Mouse (Mus musculus) forebrain, embryonic 12.5 days (tissue): ENCODE measurements around the gene Naa80. TPM values are rescaled to one million over a fixed set of nuclear protein-coding genes. Genes with fewer than 3 reads are reported as not detected.
A peak's percentile ranks its signal among the peaks of the same experiment; 100 is the strongest.

Experiments
- ATAC-seq: fragments of 200-750 bp; cut with Nextera tagmentation; 2 replicates; pipeline ENCODE4 v1.8.0; 2017; ENCODE audit warnings: moderate TSS enrichment; ENCODE audit not compliant: low FRiP score
- H3K27ac ChIP-seq: fragments of 300-500 bp; sonication (generic); 2 replicates; pipeline ENCODE4 v1.5.1; 2016; ENCODE audit warnings: mild to moderate bottlenecking
- H3K27me3 ChIP-seq: fragments of 300-500 bp; sonication (generic); 2 replicates; pipeline ENCODE4 v1.6.1; 2016; ENCODE audit warnings: mild to moderate bottlenecking
- H3K36me3 ChIP-seq: fragments of 300-500 bp; sonication (generic); replicated peaks from 2 replicates; pipeline ENCODE4 v1.6.1; 2016; ENCODE audit warnings: mild to moderate bottlenecking
- H3K4me1 ChIP-seq: fragments of 300-500 bp; sonication (generic); 2 replicates; pipeline ENCODE4 v1.6.1; 2016
- H3K4me2 ChIP-seq: fragments of 300-500 bp; sonication (generic); 2 replicates; pipeline ENCODE4 v1.6.1; 2016; ENCODE audit warnings: mild to moderate bottlenecking, moderate library complexity
- H3K4me3 ChIP-seq: fragments of 300-500 bp; sonication (generic); replicated peaks from 2 replicates; pipeline ENCODE4 v1.5.1; 2016; ENCODE audit warnings: mild to moderate bottlenecking
- H3K9ac ChIP-seq: fragments of 300-500 bp; sonication (generic); 2 replicates; pipeline ENCODE4 v1.6.1; 2016; ENCODE audit warnings: mild to moderate bottlenecking
- H3K9me3 ChIP-seq: fragments of 300-500 bp; sonication (generic); 2 replicates; pipeline ENCODE4 v1.6.1; 2016
- WGBS: fragments of 180-500 bp; shearing (Covaris S2); methylation state at CpG from one replicate; pipeline ENCODE4 v1.1.7; 2016; 5-methylcytosine and 5-hydroxymethylcytosine counted together
- polyA plus RNA-seq: library from polyadenylated mRNA; unstranded; fragments of >200 nt; fragmentation: Nextera tagmentation; extraction: Ambion mirVana; gene quantifications from 2 replicates; pipeline ENCODE4 v1.2.1, GENCODE M21; 2016

The Naa80 gene
- polyA plus RNA-seq, 1 experiment from 2014 or later, result 14.2 TPM

DNA sequence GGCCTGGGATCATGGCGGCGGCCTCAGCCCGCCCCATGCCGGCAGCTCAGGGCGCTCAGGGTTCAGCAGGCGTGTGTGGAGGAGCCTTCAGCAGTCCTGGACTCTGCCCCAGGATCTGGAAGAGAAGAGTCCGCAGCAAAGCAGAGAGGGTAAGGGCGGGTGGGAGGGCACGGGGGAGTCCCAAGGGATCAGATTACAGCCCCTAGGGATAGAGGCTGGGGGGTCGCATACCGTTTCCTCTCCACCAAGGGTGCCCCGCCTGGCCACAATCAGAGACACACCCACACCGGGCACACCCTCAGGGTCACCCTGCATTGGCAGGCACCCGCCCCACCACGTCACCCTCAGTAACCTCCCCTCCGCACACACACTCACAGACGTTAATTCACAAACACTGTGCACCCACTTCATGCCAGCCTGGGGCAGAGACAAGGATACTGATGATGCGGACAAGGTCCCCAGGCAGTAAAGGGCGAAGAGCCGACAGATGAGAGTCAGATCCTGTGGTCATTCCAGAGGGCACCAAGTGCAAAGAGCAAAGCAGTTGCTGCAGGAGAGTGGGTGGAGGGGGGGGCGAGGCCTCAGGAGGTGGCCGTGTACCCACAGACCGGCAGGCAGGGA lies 26.5 kb downstream of the Naa80 start:
- no peaks in the 10 kb centered on the region for H3K9me3 ChIP-seq
- H3K4me3 ChIP-seq, result no peak overlapping the region
- peak overlapping the region; percentile 15; the same call in 1 of the 2 replicates for H3K4me2 ChIP-seq
- no peak for ATAC-seq
- H3K27me3 ChIP-seq, result peaks cover 3% of the 10 kb centered on the region; the same call in 1 of the 2 replicates
- H3K9ac ChIP-seq, result 0 out of 2 replicates have a peak overlapping the region, but pooled peaks have one; percentile 21
- peaks cover 53% of the 10 kb centered on the region for H3K4me1 ChIP-seq
- no peaks in the 10 kb centered on the region for H3K36me3 ChIP-seq
- 0 out of 2 replicates have a peak overlapping the region, but pooled peaks have one; percentile 1 for H3K27ac ChIP-seq
- 41% methylated on average over 23 of the region's 23 CpGs for WGBS

DNA sequence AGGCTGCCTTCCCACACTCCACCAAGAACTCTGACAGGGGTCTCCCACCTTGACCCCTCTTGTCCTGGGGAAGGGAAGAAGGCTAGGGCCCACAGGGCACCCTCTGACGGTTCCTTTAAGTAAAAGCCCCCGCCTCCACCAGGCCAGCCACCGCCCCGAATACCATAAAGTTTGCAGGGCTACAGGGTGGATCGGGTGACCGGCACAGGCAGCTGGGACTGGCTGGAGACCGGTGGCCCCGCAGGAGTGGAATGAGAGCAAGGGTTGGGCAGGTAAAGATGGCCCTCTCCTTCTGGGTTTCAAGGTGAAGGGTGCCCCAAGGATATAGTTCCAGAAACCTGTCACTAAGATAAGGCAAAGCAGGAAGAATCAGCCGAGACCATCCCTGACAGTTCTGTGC lies 27.9 kb downstream of the Naa80 start:
- WGBS, result 21% methylated on average over 9 of the region's 9 CpGs
- Histone ChIP-seq H3K4me2 (no peak overlapping the region), H3K27ac (no peak overlapping the region), H3K4me3 (no peak overlapping the region), H3K9ac (peak overlapping the region; percentile 25; the same call in 1 of the 2 replicates), H3K9me3 (no peaks in the 10 kb centered on the region), H3K4me1 (peaks cover 58% of the 10 kb centered on the region), H3K36me3 (no peaks in the 10 kb centered on the region), H3K27me3 (no peaks in the 10 kb centered on the region; the same call in 1 of the 2 replicates)
- no peak for ATAC-seq

DNA sequence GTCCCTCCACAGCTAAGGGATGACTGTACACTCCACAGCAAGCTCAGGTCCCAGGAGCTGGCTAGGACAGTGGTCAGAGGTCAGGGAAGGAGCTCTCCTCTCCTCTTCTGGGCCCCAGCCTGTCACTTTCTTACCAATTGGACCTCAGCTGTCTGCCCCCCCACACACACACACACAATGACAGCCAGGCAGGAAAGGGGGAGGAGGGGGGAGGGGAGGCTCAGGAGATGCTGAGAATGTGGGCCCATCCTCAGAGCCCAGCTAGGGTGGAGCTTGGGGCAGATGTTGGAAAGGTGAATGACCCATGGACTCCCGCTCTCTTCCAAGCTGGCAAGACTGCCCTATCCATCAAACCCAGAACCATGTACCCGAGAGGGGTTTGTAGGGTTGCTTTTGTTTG lies 28.3 kb downstream of the Naa80 start:
- H3K4me3 ChIP-seq, result no peak overlapping the region
- no peak for ATAC-seq
- 0 out of 2 replicates have a peak overlapping the region, but pooled peaks have one; percentile 25 for H3K9ac ChIP-seq
- H3K4me2 ChIP-seq, result no peak overlapping the region
- H3K4me1 ChIP-seq, result peaks cover 63% of the 10 kb centered on the region
- 75% methylated on average over 2 of the region's 2 CpGs for WGBS
- H3K27me3 ChIP-seq, result no peaks in the 10 kb centered on the region; the same call in 1 of the 2 replicates
- H3K36me3 ChIP-seq, result no peaks in the 10 kb centered on the region
- no peak overlapping the region for H3K27ac ChIP-seq
- H3K9me3 ChIP-seq, result no peaks in the 10 kb centered on the region

DNA sequence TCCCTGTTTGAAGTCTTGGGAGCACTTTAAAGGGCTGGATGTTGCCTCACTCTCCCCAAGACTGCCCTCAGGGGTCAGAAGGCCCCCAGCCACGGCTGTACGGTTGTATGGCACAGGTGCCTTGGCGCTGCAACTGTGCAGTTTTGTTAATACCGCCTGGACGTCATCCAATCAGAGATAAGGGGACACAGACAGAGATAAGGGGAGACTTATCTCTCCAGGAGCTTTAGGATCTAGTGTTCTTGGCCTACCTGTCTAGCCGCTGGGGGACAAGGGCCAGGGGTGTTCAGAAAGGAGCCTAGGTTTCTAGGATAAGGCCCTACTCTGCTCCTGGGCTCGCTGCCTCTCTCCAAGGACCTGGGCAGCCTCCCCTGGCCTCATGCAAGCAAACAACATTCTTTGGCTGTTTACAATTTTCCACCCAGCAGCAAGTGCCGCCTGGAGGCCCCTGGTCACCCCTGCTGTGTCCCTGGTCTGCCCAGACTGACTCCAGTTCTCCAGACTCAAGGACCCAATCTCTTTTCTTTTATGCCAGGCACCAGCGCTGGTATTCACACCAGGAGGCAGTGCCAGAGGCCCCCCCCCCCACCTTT lies 29.1 kb downstream of the Naa80 start:
- no peaks in the 10 kb centered on the region for H3K9me3 ChIP-seq
- no peak overlapping the region for H3K4me2 ChIP-seq
- no peak overlapping the region for H3K4me3 ChIP-seq
- no peaks in the 10 kb centered on the region for H3K36me3 ChIP-seq
- peaks cover 62% of the 10 kb centered on the region for H3K4me1 ChIP-seq
- WGBS, result 59% methylated on average over 9 of the region's 9 CpGs
- no peak overlapping the region for H3K9ac ChIP-seq
- no peaks in the 10 kb centered on the region; the same call in 1 of the 2 replicates for H3K27me3 ChIP-seq
- no peak for ATAC-seq
- no peak overlapping the region for H3K27ac ChIP-seq

DNA sequence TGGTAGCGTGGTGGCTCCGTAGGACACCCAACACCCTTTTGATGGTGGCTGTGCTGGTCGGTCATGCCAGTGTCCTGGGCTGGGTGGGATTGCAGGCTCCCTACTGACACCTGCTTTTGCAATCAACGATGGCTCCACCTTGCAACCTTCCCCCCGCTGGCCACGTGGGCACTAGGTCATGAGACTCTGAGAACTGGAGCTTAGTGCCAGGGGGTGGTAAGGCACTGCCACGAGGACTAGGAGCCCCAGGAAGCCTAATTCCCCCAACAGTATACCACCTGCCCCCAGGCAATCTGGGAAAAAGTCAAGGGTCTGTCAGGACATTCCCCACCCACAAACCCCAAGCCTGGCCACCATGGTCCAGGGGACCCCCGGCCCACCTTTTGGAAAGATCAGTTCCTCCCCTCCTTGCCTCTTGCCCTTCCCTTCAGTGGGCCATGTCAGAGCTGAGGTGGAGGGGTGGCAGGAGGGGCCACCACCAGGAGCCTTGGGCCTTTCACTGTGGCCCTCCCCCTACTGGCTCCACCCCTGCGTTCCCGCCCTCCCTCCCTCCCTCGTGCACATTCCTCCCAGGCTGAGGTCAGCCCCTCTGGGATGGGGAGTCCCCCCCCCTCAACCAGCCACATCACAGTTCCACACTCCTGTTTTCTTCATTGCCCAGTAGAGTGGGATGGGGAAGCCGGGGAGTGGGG lies 30.2 kb downstream of the Naa80 start, which contains the start of gene Sema3b:
TSS of gene Sema3b (minus strand) at position 489 of the 692 bp plus-strand sequence.
- no peak within 1 kb of the TSS for H3K4me3 ChIP-seq
- H3K4me2 ChIP-seq, result peak within 1 kb of the TSS; percentile 22; the same call in 1 of the 2 replicates
- no peak for ATAC-seq
- H3K9me3 ChIP-seq, result no peaks in the 10 kb centered on the region
- H3K4me1 ChIP-seq, result peaks cover 71% of the 10 kb centered on the region
- peaks cover 3% of the 10 kb centered on the region; the same call in 1 of the 2 replicates for H3K36me3 ChIP-seq
- 44% methylated on average over 11 of the region's 12 CpGs for WGBS
- peak within 1 kb of the TSS; percentile 33; the same call in 1 of the 2 replicates for H3K9ac ChIP-seq
- H3K27me3 ChIP-seq, result no peaks in the 10 kb centered on the region; the same call in 1 of the 2 replicates
- peak within 1 kb of the TSS; percentile 46; the same call in 1 of the 2 replicates for H3K27ac ChIP-seq

DNA sequence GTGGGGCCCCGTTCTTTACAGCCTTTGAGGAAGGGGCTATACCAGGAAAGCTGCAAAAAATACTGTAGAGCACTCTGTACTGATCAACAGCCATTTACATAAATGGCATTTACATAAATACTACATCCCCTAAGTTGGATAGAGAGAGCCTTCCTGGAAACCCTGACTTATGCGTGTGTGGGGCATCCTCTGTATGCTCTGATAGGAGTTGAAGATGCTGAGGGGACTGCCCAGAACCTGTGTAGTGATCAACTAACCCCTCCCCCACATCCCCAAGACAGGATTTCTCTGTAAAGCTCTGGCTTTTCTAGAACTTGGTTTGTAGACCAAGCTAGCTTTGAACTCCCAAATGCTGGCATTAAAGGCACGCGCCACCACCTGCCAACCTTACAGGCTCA lies 30.7 kb downstream of the Naa80 start:
- Histone ChIP-seq H3K27me3 (no peaks in the 10 kb centered on the region; the same call in 1 of the 2 replicates), H3K4me2 (no peak overlapping the region), H3K9ac (peak overlapping the region; percentile 33; the same call in 1 of the 2 replicates), H3K27ac (peak overlapping the region; percentile 46; the same call in 1 of the 2 replicates), H3K4me1 (peaks cover 72% of the 10 kb centered on the region), H3K36me3 (peaks cover 9% of the 10 kb centered on the region), H3K9me3 (no peaks in the 10 kb centered on the region), H3K4me3 (no peak overlapping the region)
- no peak for ATAC-seq
- WGBS, result 66% methylated on average over 4 of the region's 4 CpGs

DNA sequence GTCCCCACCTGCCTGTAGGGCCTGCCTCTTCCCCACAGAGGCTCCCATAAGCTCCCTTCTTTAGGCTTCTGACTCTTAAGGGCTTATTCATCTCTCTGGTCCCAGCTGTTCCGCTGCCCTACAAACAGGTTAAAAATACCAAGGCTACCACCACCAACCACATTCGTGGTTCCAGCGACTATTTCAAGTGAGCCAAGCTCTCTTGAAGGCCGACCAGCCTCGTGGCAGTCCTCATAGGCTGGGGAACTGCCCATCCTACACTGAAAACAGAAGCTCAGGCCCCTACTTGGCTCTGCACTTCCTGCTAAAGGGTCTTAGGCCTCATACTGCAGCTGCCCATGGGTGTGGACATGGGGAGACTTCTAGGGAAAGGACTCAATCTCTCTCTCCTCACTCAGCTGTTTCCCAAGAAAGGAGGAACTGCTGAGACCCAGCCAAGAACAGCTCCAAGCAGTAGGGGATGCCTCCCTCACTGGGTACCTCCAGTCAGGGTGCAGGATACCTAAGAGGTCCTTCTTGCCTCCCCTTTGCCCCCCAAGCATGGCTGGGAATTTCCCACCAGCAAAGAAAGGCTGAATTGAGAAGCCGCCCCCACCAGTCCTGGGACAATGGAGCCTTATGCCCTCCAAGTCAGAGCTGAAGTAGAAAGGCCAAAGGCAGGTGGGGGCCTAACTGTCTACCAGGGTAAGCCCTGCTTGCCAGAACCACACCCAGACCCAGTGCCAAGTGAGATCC lies 32.9 kb downstream of the Naa80 start:
- peak overlapping the region; percentile 71 for H3K9ac ChIP-seq
- peak overlapping the region; percentile 36 for H3K4me3 ChIP-seq
- H3K4me1 ChIP-seq, result peaks cover 69% of the 10 kb centered on the region
- peaks cover 31% of the 10 kb centered on the region for H3K36me3 ChIP-seq
- WGBS, result 69% methylated on average over 6 of the region's 6 CpGs
- peak overlapping the region; percentile 99 for H3K27ac ChIP-seq
- H3K4me2 ChIP-seq, result peak overlapping the region; percentile 61
- no peaks in the 10 kb centered on the region; the same call in 1 of the 2 replicates for H3K27me3 ChIP-seq
- no peaks in the 10 kb centered on the region for H3K9me3 ChIP-seq
- ATAC-seq, result no peak; the same call in 1 of the 2 replicates

DNA sequence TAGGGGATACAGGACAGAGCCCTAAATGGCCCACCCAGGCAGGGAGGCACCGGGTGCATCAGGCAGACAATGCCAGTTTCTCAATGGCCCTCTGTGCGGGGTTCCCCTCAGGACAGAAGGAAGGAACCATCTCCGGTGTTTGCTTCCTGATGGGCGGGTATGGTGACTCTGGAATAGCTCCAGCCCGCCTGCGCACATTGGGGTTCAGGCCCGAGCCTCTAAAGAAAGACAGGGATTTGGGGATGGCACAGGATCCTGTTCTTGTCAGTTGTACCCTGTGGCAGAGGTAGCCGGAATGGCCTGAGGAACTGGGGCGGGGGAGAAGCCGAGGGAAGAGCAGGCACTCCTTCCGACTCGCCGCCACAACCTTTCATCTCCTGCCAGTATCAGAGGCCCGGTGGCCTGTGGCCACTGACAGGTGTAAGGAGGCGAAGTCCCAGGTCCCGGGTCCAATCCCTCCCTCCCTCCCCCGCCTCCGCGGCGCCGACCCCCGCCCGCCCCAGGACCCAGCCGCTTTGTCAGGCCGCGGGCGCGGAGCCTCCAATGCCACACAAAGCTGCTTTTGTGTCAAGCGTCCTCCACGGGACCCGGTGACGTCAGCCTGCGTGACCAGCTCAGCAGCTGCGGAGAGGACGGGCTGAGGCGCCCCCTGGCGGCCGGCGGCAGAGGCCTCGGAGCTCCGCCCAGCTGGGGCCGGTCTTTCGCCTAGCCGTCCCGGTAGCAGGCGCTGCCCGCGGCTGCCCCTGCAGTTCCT lies 33.7 kb downstream of the Naa80 start:
- H3K9ac ChIP-seq, result peak overlapping the region; percentile 71
- peak; percentile 94 for ATAC-seq
- H3K4me2 ChIP-seq, result peak overlapping the region; percentile 61
- H3K4me1 ChIP-seq, result peaks cover 62% of the 10 kb centered on the region
- peak overlapping the region; percentile 99 for H3K27ac ChIP-seq
- WGBS, result 1% methylated on average over 45 of the region's 48 CpGs
- no peaks in the 10 kb centered on the region for H3K9me3 ChIP-seq
- H3K36me3 ChIP-seq, result peaks cover 37% of the 10 kb centered on the region
- H3K27me3 ChIP-seq, result no peaks in the 10 kb centered on the region
- H3K4me3 ChIP-seq, result peak overlapping the region; percentile 36

DNA sequence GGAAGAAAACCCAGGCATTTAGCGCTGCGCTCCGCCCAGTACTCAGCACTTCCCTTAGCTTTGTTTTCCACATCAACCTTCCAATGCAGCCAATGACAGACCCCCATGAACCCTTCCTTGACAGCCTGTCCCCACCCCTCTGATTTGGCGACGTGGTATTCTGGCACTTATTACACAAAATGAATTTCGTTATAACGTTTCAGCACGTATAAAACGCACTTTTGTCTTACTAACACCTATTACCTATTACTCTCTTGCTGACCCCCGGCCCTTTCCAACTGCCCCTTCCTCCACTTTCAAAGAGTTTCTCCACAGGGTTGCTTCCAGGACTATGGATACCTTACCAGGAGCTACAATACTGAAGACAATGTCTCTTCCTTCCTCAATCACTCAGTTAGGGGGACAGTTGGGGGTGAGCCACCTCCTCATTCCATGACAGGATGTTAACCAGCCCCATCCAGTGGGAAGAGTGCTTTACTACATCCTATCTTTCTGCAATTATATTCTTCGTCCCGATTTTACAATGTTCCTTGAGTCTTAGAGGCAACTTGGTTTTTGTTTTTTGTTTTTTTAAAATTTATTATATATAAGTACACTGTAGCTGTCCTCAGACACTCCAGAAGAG lies 34.4 kb downstream of the Naa80 start:
- peaks cover 55% of the 10 kb centered on the region for H3K4me1 ChIP-seq
- H3K27me3 ChIP-seq, result no peaks in the 10 kb centered on the region
- peak overlapping the region; percentile 99 for H3K27ac ChIP-seq
- peak overlapping the region; percentile 71; the same call in 1 of the 2 replicates for H3K9ac ChIP-seq
- peaks cover 43% of the 10 kb centered on the region for H3K36me3 ChIP-seq
- peak overlapping the region; percentile 36 for H3K4me3 ChIP-seq
- H3K4me2 ChIP-seq, result peak overlapping the region; percentile 61
- ATAC-seq, result 0 out of 2 replicates have a peak, but pooled peaks have one; percentile 9
- no peaks in the 10 kb centered on the region for H3K9me3 ChIP-seq
- 13% methylated on average over 12 of the region's 12 CpGs for WGBS

DNA sequence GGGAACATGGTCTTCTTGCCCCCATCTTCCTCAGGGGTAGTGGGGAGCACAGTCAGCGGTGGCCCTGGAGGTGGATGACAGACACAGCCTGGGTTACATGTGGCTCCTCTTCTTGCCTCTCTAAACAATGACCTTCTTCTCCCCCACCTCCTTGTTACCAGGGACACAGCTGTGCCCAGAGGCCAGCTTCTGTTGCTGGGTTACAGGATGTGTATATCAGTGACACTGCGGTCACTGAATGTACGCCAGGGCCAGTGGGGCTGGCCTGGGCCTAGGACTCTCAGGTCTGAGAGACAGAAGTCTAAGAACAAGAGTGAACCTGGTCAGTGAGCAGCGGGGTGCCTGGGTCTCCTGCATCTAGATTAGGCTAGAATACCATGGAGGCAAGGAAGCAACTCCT lies 36.3 kb downstream of the Naa80 start:
- H3K36me3 ChIP-seq, result peaks cover 63% of the 10 kb centered on the region

DNA sequence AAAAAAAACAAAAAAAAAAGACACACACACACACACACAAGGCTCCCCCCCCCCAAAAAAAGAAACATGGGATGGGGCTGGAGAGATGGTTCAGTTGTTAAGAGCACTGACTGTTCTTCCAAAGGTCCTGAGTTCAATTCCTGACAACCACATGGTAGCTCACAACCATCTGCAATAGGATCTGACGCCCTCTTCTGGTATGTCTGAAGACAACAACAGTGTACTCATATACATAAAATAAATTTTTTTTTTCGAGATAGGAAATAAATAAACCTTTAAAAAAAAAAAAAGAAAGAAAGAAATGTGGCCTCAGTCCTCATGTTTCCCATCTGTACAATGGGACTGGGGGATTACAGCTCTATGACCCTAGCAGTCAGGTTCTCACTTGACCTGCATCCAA lies 38.8 kb downstream of the Naa80 start:
- Histone ChIP-seq H3K36me3 (peaks cover 75% of the 10 kb centered on the region), H3K4me2 (no peak overlapping the region), H3K9ac (no peak overlapping the region), H3K27me3 (no peaks in the 10 kb centered on the region), H3K4me1 (peaks cover 39% of the 10 kb centered on the region), H3K27ac (no peak overlapping the region), H3K4me3 (no peak overlapping the region), H3K9me3 (no peaks in the 10 kb centered on the region)
- 93% methylated on average over 2 of the region's 2 CpGs for WGBS
- no peak for ATAC-seq

More for the DNA sequence above, 36.3 kb downstream of the Naa80 start:
- Histone ChIP-seq H3K27me3 (no peaks in the 10 kb centered on the region), H3K4me3 (no peak overlapping the region), H3K4me2 (no peak overlapping the region), H3K9ac (no peak overlapping the region), H3K9me3 (no peaks in the 10 kb centered on the region), H3K27ac (peak overlapping the region; percentile 43; the same call in 1 of the 2 replicates), H3K4me1 (peaks cover 53% of the 10 kb centered on the region)
- 82% methylated on average over 4 of the region's 4 CpGs for WGBS
- no peak for ATAC-seq
